Mouse (Mus musculus) left cerebral cortex, adult 9 months (tissue): Measurements from ENCODE around the gene Kcnq2.

ENCODE experiments used
- DNase-seq, 2 experiments: peaks; one replicate each; pipeline ENCODE4 v3.0.0; 2022; ENCODE audit warnings: low spot score in 2 of 2

The Kcnq2 gene

GRCm38 (mm10) chr2:181042376-181042775, 92.7 kb downstream of the Kcnq2 start:
- no peak for DNase-seq

DNA sequence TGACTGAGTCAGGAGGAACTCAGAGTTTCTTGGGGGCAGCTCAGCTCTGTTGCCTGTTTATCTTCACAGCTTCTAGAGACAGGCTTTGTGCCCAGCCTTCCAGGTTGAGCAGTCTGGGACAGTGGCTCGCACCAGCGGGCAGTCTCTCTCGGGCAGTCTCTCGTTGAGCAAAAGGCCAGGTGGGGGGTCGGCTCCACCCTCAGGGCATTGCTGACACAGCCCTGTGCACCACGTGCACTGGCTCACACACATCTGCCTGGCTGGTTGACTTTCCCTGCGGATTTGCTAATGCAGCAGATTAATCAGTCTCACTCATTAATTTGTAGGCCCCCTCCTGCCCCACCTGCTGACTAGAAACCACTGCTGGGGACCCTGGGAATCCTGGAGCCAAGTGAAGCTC, 93.2 kb downstream of the Kcnq2 start:
- no peak for DNase-seq

GRCm38 (mm10) chr2:181039356-181039680, 95.8 kb downstream of the Kcnq2 start:
- no peak for DNase-seq

- no peak for DNase-seq
These were observed 96.3 kb downstream of the Kcnq2 start for GRCm38 (mm10) chr2:181038644-181039355.

DNA sequence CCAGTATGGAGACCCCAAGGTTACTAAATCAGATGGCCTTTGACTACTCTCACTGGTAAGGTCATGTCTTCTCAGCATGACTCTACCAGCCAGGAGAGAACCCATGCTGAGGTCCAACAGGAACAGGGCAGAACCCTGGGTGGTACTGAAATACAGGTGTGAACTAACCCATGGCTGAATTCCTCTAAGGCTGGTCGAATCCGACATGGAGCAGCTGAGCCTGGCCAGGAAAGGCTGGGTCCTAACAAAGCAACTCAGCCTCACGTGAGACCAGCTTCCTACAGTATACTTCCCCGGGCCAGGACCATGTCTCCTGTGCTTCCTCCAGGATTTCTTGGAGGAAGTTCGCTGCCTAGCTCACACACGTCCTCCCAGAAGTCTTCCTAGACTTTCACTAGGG, 98.5 kb downstream of the Kcnq2 start:
- no peak for DNase-seq

- DNase-seq: no peak
These were observed 99.9 kb downstream of the Kcnq2 start for GRCm38 (mm10) chr2:181035186-181035585.

DNA sequence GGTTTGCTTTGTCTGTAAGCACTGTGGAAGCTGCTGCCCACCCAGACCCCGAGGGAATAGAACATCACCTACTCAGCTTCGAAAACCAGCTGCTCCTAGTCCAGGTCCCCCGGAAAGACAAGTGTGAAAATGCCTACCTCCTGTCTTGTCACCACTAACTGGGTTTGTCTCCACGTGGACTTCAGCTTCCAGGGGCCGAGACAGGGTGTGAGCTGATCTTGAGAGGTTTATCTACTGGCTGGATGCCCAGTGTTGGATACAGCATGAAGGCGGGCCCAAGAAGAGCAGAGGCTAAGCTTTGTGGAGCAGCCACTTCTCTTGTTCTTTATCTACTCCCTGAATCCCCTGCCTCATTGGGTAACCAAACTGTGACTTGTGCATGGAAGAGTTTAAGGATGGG, 101.8 kb downstream of the Kcnq2 start:
- DNase-seq: no peak

DNA sequence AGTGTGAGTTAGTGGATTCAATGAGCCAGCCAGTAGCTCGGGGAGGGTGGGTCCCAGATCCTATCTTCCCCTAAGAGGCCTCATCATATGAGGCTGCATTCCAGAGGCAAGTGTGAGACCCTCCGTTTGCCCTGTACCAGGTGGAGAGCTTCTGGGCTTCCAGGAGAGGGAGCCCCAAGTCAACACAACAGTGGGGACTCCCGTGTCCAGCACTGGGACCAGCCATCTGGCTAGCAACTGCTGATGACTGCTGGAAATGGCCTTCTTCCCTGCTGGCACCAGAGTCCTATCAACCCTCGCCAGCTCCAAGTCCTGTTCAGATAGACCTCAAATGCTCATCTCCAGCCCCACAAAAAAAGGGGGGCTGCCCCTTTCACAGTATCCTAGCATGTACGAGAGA, 102.7 kb downstream of the Kcnq2 start:
- no peak for DNase-seq

DNA sequence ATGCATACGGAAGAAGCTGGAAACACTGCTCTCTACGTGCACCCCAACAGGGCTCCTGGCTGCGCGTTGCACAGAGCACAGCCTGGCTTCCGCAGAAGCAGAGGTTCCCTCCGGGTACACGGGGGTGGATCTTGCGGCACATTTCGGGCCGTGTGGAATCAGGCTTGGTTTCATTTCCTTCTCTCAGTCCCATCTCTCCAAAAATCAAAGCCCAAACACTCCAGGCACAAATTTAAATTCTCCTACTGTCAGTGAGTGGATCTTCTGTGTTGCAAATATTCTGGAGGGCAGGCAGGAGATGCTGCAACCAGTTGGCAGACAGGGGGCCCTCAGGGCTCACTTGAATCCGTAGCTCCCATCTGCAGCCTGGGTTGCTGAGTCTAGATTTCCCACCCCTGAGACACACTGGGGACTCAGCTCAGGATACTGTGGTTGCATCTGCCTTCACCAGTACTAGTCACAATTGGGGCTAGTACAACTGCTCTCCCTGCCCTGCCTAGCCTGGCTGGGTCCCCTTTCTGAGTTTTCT, 103.6 kb downstream of the Kcnq2 start:
- peak in 1 of 2 experiments; percentile 30 for DNase-seq
